Mouse (Mus musculus): Measurements from ENCODE around the gene Zmynd19. TPM values are rescaled to one million over a fixed set of nuclear protein-coding genes. Genes with fewer than 3 reads are reported as not detected.

Zmynd19 gene
- 14.0 TPM for polyA plus RNA-seq (2015; fragmentation: Illumina TruSeq; extraction: RNeasy Lipid Tissue Mini Kit (QIAGEN cat#74804); ENCODE audit: insufficient read depth, low replicate concordance)

DNA sequence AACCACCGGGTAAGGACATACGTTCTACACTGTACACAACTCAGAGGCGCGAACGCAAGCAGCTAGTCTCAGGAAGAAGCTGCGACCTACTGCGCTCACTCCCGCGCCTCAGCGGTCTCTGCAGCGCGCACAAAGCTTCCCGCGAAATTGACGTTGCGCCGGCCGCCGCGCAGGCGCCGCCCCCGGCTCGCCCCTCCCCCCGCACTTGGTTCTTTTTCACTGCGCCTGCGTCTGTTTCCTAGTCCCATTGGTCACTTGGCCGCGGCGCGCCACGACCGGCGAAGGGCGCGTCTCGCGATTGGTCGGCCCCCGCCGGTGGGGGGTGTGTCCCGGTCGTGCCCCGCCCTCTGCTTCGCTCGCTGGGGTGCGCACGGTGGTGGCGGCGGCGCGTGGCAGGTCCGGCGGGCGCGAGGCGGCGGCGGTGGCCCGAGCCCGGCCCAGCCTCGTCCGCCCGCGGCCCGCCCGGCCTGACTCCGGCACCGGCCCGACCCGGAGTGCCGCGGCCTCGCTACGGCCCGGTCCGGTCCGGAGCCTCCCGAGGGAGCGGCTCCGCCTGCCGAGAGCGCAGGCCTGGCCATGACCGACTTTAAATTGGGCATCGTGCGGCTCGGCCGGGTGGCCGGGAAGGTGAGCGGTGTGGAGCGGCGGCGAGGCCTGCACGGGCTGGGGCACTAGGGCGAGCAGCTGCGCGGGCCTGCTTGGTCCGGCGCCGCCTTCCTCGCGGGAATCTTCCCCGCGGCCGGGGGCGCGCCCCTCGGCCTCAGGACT is at the start of gene Zmynd19:
Gene Zmynd19, plus strand, starts transcription at position 372 of the 768 bp plus-strand sequence.

GRCm38 (mm10) chr2:24918930-24919838 is 30.4 kb upstream of the Zmynd19 start, which contains the start of gene Ehmt1:
Gene Ehmt1 (minus strand): TSS chr2:24919614.

DNA sequence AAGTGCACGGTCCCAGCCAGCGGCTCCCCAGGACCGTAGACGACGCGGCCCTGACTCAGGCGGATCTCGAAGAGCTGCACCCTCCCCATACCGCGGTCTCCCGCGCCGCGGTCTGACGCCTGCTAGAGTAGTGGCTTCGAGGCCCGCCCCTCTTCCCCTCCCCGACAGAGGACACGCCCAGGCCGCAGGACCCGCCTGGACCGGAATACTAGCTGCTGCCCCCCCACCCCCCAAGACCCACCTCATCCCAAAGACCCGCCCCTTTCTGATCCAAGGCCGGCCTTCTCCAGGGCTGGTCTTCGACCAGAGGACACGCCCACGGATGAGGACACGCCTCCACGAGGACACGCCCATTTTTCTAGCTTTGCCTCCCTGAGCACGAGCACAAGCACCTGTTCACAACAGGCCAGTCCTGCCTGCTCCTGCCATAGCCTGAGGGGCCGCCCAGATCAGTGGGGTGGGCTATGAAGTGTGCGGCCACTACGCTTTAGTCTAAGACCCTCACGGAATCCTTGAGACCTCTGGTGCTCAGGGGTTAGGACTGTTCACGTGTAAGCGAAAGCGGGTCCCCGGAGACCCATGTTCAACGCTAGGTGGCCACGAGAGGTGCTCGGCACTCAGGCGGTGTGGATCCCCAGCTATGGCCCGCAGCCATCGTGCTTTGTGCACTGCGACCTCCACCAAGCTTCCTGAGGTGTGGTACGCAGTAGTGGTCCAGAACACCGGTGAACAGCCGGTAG is 14.4 kb upstream of the Zmynd19 start, which contains the start of gene Arrdc1:
Gene Arrdc1, minus strand, starts transcription at position 196 of the 740 bp plus-strand sequence.

GRCm38 (mm10) chr2:24962304-24963000 is 12.9 kb downstream of the Zmynd19 start, which contains the start of gene Dph7:
Gene Dph7 (plus strand): TSS chr2:24962400.

DNA sequence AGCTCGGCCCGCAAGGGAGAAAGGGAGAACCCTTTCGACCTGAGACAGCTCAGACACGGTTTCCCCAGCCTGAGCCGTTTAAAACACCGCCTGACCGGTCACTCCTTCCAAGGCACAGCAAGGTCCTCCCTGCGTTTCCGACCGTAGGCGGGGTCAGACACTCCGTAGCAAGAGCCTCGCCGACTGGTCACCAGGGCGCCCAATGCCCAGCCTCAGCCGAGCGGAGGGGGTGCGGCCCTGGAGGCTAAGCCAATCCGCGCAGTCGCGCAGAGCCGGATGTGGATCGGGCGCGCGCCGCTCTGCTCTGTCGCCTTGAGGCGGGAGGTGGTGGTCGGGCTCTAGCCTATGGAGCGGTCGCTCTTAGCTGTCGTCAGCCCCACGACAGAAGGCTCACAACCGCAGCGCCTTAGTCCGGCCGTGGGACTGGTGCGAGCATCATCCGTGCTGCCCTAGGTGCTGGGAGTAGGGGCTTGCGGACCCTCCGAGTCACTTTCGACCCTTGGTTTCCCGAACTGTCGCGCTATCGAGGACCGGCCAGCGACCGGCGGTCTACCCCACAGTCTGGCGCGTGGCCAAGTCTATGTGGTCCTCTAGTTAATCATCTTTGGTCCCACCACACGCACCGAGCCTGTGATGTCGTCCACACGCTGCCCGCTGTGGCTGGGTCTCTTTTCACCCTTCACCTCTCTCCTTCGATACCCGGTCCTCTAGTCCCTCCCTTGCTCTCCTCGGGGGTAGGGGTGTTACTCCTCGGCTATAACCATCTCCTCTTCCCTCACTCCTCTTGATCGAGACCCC is 25.5 kb downstream of the Zmynd19 start, which contains the start of gene Mrpl41:
Gene Mrpl41, minus strand, starts transcription at position 193 of the 798 bp plus-strand sequence.

GRCm38 (mm10) chr2:24975704-24976297 is 26.2 kb downstream of the Zmynd19 start, which contains the start of gene Pnpla7:
Gene Pnpla7 (plus strand): TSS chr2:24976033.

Other genes with a start within 250 kb of the Zmynd19 start
- gene Cacna1b, start 186.6 kb upstream of the Zmynd19 start, polyA plus RNA-seq (2015; fragmentation: Illumina TruSeq; extraction: RNeasy Lipid Tissue Mini Kit (QIAGEN cat#74804); ENCODE audit: insufficient read depth, low replicate concordance): 1.4 TPM
- 40.7 TPM for gene Ehmt1, start 30.2 kb upstream of the Zmynd19 start, polyA plus RNA-seq (2015; fragmentation: Illumina TruSeq; extraction: RNeasy Lipid Tissue Mini Kit (QIAGEN cat#74804); ENCODE audit: insufficient read depth, low replicate concordance)
- 90.3 TPM for gene Arrdc1, start 14.5 kb upstream of the Zmynd19 start, polyA plus RNA-seq (2015; fragmentation: Illumina TruSeq; extraction: RNeasy Lipid Tissue Mini Kit (QIAGEN cat#74804); ENCODE audit: insufficient read depth, low replicate concordance)
- 22.9 TPM for gene Dph7, start 12.6 kb downstream of the Zmynd19 start, polyA plus RNA-seq (2015; fragmentation: Illumina TruSeq; extraction: RNeasy Lipid Tissue Mini Kit (QIAGEN cat#74804); ENCODE audit: insufficient read depth, low replicate concordance)
- gene Mrpl41, start 25.3 kb downstream of the Zmynd19 start, polyA plus RNA-seq (2015; fragmentation: Illumina TruSeq; extraction: RNeasy Lipid Tissue Mini Kit (QIAGEN cat#74804); ENCODE audit: insufficient read depth, low replicate concordance): 39.9 TPM
- gene Pnpla7, start 26.2 kb downstream of the Zmynd19 start, polyA plus RNA-seq (2015; fragmentation: Illumina TruSeq; extraction: RNeasy Lipid Tissue Mini Kit (QIAGEN cat#74804); ENCODE audit: insufficient read depth, low replicate concordance): 59.7 TPM
- gene Nsmf, start 104.6 kb downstream of the Zmynd19 start, polyA plus RNA-seq (2015; fragmentation: Illumina TruSeq; extraction: RNeasy Lipid Tissue Mini Kit (QIAGEN cat#74804); ENCODE audit: insufficient read depth, low replicate concordance): 15.8 TPM
- not detected for gene Entpd8, start 130.5 kb downstream of the Zmynd19 start, polyA plus RNA-seq (2015; fragmentation: Illumina TruSeq; extraction: RNeasy Lipid Tissue Mini Kit (QIAGEN cat#74804); ENCODE audit: insufficient read depth, low replicate concordance)
- gene Noxa1, start 145.4 kb downstream of the Zmynd19 start, polyA plus RNA-seq (2015; fragmentation: Illumina TruSeq; extraction: RNeasy Lipid Tissue Mini Kit (QIAGEN cat#74804); ENCODE audit: insufficient read depth, low replicate concordance): not detected
- 4.6 TPM for gene Nrarp, start 231.0 kb downstream of the Zmynd19 start, polyA plus RNA-seq (2015; fragmentation: Illumina TruSeq; extraction: RNeasy Lipid Tissue Mini Kit (QIAGEN cat#74804); ENCODE audit: insufficient read depth, low replicate concordance)
- gene Tor4a, start 247.1 kb downstream of the Zmynd19 start, polyA plus RNA-seq (2015; fragmentation: Illumina TruSeq; extraction: RNeasy Lipid Tissue Mini Kit (QIAGEN cat#74804); ENCODE audit: insufficient read depth, low replicate concordance): 31.7 TPM

All from spleen, adult 10 weeks (tissue).